Mouse (Mus musculus) forebrain, embryonic 11.5 days (tissue): ENCODE measurements around the gene Pdcd1lg2. TPM values are rescaled to one million over a fixed set of nuclear protein-coding genes. Genes with fewer than 3 reads are reported as not detected.

Source experiments
- ATAC-seq: fragments of 200-750 bp; cut with Nextera tagmentation; replicated peaks from 2 replicates; pipeline ENCODE4 v1.8.0; 2017; ENCODE audit warnings: moderate TSS enrichment; ENCODE audit not compliant: low FRiP score
- DNase-seq: peaks from one replicate; pipeline ENCODE4 v3.0.0-alpha.2; 2017; ENCODE audit warnings: low spot score
- H3K27ac ChIP-seq: fragments of 300-500 bp; sonication (generic); 2 replicates; pipeline ENCODE4 v1.5.1; 2014; ENCODE audit warnings: low read depth, low read length
- H3K27me3 ChIP-seq: fragments of 300-500 bp; sonication (generic); 2 replicates; pipeline ENCODE4 v1.6.1; 2014; ENCODE audit warnings: mild to moderate bottlenecking, low read length, mixed read lengths; ENCODE audit not compliant: control insufficient read depth, insufficient read depth
- H3K36me3 ChIP-seq: fragments of 300-500 bp; sonication (generic); 2 replicates; pipeline ENCODE4 v1.6.1; 2014; ENCODE audit warnings: mild to moderate bottlenecking, low read length, moderate library complexity, mixed read lengths; ENCODE audit not compliant: control insufficient read depth, insufficient read depth
- H3K4me1 ChIP-seq: fragments of 300-500 bp; sonication (generic); replicated peaks from 2 replicates; pipeline ENCODE4 v1.6.1; 2014; ENCODE audit warnings: low read length, mixed read lengths; ENCODE audit not compliant: control insufficient read depth, insufficient read depth
- H3K4me2 ChIP-seq: fragments of 300-500 bp; sonication (generic); 2 replicates; pipeline ENCODE4 v1.6.1; 2014; ENCODE audit warnings: low read depth, mild to moderate bottlenecking, low read length, moderate library complexity, mixed read lengths; ENCODE audit not compliant: severe bottlenecking
- H3K4me3 ChIP-seq: fragments of 300-500 bp; sonication (generic); 2 replicates; pipeline ENCODE4 v1.5.1; 2014; ENCODE audit warnings: low read depth, low read length
- H3K9ac ChIP-seq: fragments of 300-500 bp; sonication (generic); 2 replicates; pipeline ENCODE4 v1.6.1; 2014; ENCODE audit warnings: low read length
- H3K9me3 ChIP-seq: fragments of 300-500 bp; sonication (generic); 2 replicates; pipeline ENCODE4 v1.6.1; 2016; ENCODE audit warnings: low read length, mixed read lengths; ENCODE audit not compliant: control insufficient read depth
- WGBS: fragments of 180-500 bp; shearing (Covaris S2); extraction: QIAGEN DNeasy Blood & Tissue Kit; methylation state at CpG from one replicate; pipeline ENCODE4 v1.1.7; 2014; 5-methylcytosine and 5-hydroxymethylcytosine counted together
- polyA plus RNA-seq: library from polyadenylated mRNA; unstranded; fragments of >200 nt; fragmentation: Nextera tagmentation; extraction: Ambion mirVana; gene quantifications from 2 replicates; pipeline ENCODE4 v1.2.1, GENCODE M21; 2014

Pdcd1lg2 gene
- polyA plus RNA-seq, 1 experiment from 2014 or later: not detected

DNA sequence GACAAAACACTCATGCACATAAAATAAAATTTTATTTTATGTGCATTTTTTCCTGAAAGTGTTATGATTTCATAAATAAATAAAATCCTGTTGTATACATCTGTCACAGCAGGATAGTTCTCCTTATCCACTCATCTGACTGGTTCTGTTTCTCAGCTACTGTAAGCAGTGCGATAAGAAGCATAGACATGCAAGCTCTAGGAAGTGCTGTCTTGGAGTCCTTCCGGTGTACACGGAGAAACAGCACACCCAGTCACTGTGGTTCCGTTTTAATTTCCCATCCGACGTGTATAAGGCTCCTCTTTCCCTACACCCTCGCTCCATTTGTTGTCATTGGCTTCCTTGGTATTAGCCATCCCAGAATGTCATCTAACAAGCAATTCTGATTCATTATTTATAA is 87.2 kb downstream of the Pdcd1lg2 start:
- no peaks in the 10 kb centered on the region for H3K27me3 ChIP-seq
- H3K4me3 ChIP-seq: no peak overlapping the region
- DNase-seq (no peak), ATAC-seq (no peak)
- WGBS: 92% methylated on average over 7 of the region's 7 CpGs
- H3K9me3 ChIP-seq: no peaks in the 10 kb centered on the region
- no peak overlapping the region for H3K27ac ChIP-seq
- no peaks in the 10 kb centered on the region for H3K4me1 ChIP-seq
- H3K36me3 ChIP-seq: no peaks in the 10 kb centered on the region
- no peak overlapping the region for H3K9ac ChIP-seq
- no peak overlapping the region for H3K4me2 ChIP-seq

- ATAC-seq: no peak
- H3K4me2 ChIP-seq: no peak overlapping the region
- WGBS: 85% methylated on average over 6 of the region's 6 CpGs
These were observed 88.2 kb downstream of the Pdcd1lg2 start for GRCm38 (mm10) chr19:29498842-29499456.

GRCm38 (mm10) chr19:29500333-29500732 is 89.6 kb downstream of the Pdcd1lg2 start:
- no peak overlapping the region for H3K27ac ChIP-seq
- 97% methylated on average over 1 of the region's 1 CpGs for WGBS

More at GRCm38 (mm10) chr19:29498842-29499456, 88.2 kb downstream of the Pdcd1lg2 start:
- H3K27me3 ChIP-seq: no peaks in the 10 kb centered on the region
- H3K4me1 ChIP-seq: no peaks in the 10 kb centered on the region
- no peak overlapping the region for H3K4me3 ChIP-seq
- H3K36me3 ChIP-seq: no peaks in the 10 kb centered on the region
- H3K27ac ChIP-seq: no peak overlapping the region
- no peak for DNase-seq
- no peak overlapping the region for H3K9ac ChIP-seq
- no peaks in the 10 kb centered on the region for H3K9me3 ChIP-seq

DNA sequence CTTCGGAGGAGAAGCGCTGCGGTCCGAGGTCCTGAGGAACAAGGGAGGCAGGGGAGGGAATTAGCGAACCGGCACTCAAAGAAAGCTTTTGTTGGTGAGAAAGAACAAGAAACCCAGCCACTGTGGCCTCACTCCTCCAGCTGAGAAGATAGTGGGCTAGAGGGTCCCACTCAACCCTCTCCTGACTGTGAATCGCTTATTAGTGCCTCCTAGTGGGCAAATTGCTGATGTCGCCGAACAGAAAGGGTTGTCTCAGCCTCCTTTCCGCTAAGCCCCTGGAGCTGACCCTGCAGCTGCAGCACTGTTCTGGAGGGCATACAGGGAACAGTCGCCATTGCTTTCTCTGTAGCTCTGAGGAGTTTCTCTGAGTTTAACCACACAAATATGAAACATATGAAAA is 90.4 kb downstream of the Pdcd1lg2 start:
- peak; percentile 61 for DNase-seq
- Histone ChIP-seq H3K9ac (no peak overlapping the region), H3K4me3 (0 out of 2 replicates have a peak overlapping the region, but pooled peaks have one; percentile 6), H3K27ac (no peak overlapping the region), H3K9me3 (no peaks in the 10 kb centered on the region), H3K27me3 (no peaks in the 10 kb centered on the region), H3K4me1 (no peaks in the 10 kb centered on the region), H3K4me2 (peak overlapping the region; percentile 21; the same call in 1 of the 2 replicates), H3K36me3 (no peaks in the 10 kb centered on the region)
- 41% methylated on average over 11 of the region's 11 CpGs for WGBS
- no peak for ATAC-seq

More at GRCm38 (mm10) chr19:29500333-29500732, 89.6 kb downstream of the Pdcd1lg2 start:
- no peak overlapping the region for H3K4me3 ChIP-seq
- H3K27me3 ChIP-seq: no peaks in the 10 kb centered on the region
- no peak for DNase-seq
- no peaks in the 10 kb centered on the region for H3K9me3 ChIP-seq
- no peak overlapping the region for H3K4me2 ChIP-seq
- H3K36me3 ChIP-seq: no peaks in the 10 kb centered on the region
- no peak overlapping the region for H3K9ac ChIP-seq
- ATAC-seq: no peak
- no peaks in the 10 kb centered on the region for H3K4me1 ChIP-seq

DNA sequence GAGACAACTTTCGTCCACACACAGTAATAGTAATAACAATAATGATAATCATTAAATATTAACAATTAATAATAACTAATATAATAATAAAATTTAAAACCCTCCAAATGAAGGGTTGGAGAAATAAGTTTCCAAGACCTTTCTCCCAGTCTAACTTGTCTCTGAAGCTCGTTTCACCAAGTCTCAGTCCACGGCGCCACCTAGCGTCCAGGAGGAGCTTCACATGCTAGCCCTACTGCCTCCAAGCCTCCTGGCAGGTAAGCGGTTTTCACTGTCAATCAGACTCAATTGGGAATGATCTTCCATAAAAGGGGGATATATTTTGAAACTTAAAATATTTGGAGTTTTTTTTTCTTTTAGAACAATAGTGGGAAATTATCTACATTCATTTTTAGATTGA is 90.8 kb downstream of the Pdcd1lg2 start:
- Histone ChIP-seq H3K9me3 (no peaks in the 10 kb centered on the region), H3K4me2 (peak overlapping the region; percentile 21; the same call in 1 of the 2 replicates), H3K4me3 (no peak overlapping the region), H3K27me3 (no peaks in the 10 kb centered on the region), H3K4me1 (no peaks in the 10 kb centered on the region), H3K27ac (no peak overlapping the region), H3K9ac (no peak overlapping the region), H3K36me3 (no peaks in the 10 kb centered on the region)
- 14% methylated on average over 6 of the region's 6 CpGs for WGBS
- peak; percentile 87 for DNase-seq
- ATAC-seq: no peak

DNA sequence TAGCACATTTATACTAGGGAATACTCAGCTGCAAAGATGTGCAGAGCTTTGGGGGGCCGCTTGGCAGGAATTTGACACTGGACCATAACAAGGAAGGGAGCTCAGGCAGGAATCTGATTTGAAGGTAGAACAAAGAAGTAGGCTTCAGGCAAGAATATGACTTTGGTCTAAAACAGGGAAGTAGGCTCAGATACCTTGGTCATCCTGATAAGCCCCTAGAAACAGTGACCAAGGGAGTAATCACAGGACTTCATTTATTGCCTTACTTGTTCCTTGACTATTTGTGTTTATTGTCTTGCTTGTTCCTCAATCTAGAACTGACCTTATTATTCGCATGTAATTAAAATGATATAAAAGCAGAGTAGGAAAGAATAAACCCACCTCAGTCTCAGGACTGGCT is 93.4 kb downstream of the Pdcd1lg2 start:
- WGBS: 91% methylated on average over 2 of the region's 2 CpGs
- H3K4me1 ChIP-seq: no peaks in the 10 kb centered on the region
- H3K27me3 ChIP-seq: no peaks in the 10 kb centered on the region
- H3K9me3 ChIP-seq: no peaks in the 10 kb centered on the region
- no peak overlapping the region for H3K4me3 ChIP-seq
- H3K9ac ChIP-seq: no peak overlapping the region
- no peak for ATAC-seq
- H3K27ac ChIP-seq: no peak overlapping the region
- no peak for DNase-seq
- H3K4me2 ChIP-seq: no peak overlapping the region
- no peaks in the 10 kb centered on the region for H3K36me3 ChIP-seq

DNA sequence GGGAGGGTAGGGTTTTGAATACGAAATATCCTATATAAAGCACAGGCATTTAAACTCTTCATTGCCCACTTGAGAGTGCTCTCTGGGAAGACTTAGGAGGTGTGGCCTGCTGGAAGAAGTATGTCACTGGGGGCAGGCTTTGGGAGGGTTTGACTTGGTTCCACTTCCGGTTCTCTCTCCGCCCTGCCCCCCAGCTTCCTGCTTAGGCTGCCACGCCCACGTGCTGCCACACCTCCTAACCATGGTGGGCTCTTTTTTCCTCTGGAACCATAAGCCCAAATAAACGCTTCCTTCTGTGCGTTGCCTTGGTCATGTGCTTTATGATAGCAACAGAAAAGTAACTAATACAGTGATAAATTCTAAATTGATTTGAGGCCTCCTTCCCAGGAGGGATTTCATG is 94.9 kb downstream of the Pdcd1lg2 start:
- 81% methylated on average over 7 of the region's 7 CpGs for WGBS

DNA sequence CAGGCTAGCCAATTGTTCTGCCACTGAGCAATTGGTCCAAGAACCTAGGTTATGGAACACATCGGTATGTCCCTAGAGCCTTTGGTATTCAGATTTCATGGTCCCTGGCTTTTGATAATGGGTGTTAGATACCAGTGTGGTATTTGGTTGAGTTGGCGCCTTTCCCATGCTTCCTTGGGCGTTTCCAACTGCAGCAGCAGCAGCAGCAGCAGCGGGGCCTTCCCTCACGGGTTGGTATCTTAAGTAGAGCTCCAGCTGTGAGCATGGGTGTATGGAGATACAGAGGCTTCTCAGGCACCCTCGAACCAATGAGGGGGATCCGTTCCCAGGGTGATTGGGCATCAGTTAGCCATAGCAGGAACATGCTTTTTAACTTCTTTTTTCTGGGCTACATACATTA is 97.5 kb downstream of the Pdcd1lg2 start:
- Histone ChIP-seq H3K9me3 (no peaks in the 10 kb centered on the region), H3K27ac (no peak overlapping the region), H3K4me3 (no peak overlapping the region), H3K9ac (no peak overlapping the region), H3K36me3 (no peaks in the 10 kb centered on the region), H3K4me2 (no peak overlapping the region), H3K4me1 (no peaks in the 10 kb centered on the region), H3K27me3 (no peaks in the 10 kb centered on the region)
- WGBS: 73% methylated on average over 7 of the region's 7 CpGs
- ATAC-seq: no peak
- DNase-seq: no peak

More for the DNA sequence above, 94.9 kb downstream of the Pdcd1lg2 start:
- no peaks in the 10 kb centered on the region for H3K4me1 ChIP-seq
- no peak overlapping the region for H3K9ac ChIP-seq
- H3K4me2 ChIP-seq: no peak overlapping the region
- DNase-seq (no peak), ATAC-seq (no peak)
- no peak overlapping the region for H3K27ac ChIP-seq
- no peak overlapping the region for H3K4me3 ChIP-seq
- H3K9me3 ChIP-seq: no peaks in the 10 kb centered on the region
- no peaks in the 10 kb centered on the region for H3K27me3 ChIP-seq
- no peaks in the 10 kb centered on the region for H3K36me3 ChIP-seq

DNA sequence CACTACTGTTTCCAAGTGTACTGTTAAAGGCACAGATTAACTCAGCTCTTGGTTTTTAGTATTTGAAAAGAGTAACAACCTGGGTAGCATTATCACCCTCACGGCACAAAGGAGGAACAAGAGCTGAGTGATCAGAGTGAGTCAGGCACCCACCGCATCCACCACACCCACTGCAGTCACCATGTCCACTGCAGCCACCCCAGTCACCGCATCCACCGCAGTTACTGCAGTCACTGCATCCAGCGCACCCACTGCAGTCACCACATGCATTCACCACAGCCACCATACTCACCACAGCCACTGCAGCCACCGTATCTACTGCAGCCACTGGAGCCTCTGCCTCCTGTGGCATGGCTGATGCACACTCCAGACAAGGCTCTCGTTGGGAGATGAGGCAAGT is 99.1 kb downstream of the Pdcd1lg2 start:
- no peak overlapping the region for H3K9ac ChIP-seq
- DNase-seq: no peak
- peaks cover 2% of the 10 kb centered on the region; the same call in 1 of the 2 replicates for H3K9me3 ChIP-seq
- no peak overlapping the region for H3K27ac ChIP-seq
- 87% methylated on average over 7 of the region's 7 CpGs for WGBS
- H3K4me1 ChIP-seq: no peaks in the 10 kb centered on the region
- ATAC-seq: no peak
- no peaks in the 10 kb centered on the region for H3K27me3 ChIP-seq
- no peak overlapping the region for H3K4me2 ChIP-seq
- H3K36me3 ChIP-seq: no peaks in the 10 kb centered on the region
- H3K4me3 ChIP-seq: no peak overlapping the region
